Mouse (Mus musculus) small intestine, adult 2 months (tissue): ENCODE measurements around the gene Krtap5-1.
"Not testable (repeated sequence)": the region's sequence is repeated elsewhere in the genome, so short reads cannot be mapped to it uniquely, and the experiment has no call there.

ENCODE experiments used
- CTCF ChIP-seq: fragments of 200-500 bp; IDR thresholded peaks from 2 replicates; pipeline ENCODE4 v1.5.1; 2012; ENCODE audit warnings: low read depth, mild to moderate bottlenecking, control low read depth, inconsistent platforms, low read length, moderate library complexity, mixed read lengths; ENCODE audit not compliant: insufficient replicate concordance, insufficient read length; ENCODE audit errors: extremely low read depth
- POLR2A ChIP-seq: fragments of 200-500 bp; IDR thresholded peaks from 2 replicates; pipeline ENCODE4 v1.6.1; 2012; ENCODE audit warnings: low read depth, mild to moderate bottlenecking, control low read depth, inconsistent platforms, low read length, moderate library complexity

DNA sequence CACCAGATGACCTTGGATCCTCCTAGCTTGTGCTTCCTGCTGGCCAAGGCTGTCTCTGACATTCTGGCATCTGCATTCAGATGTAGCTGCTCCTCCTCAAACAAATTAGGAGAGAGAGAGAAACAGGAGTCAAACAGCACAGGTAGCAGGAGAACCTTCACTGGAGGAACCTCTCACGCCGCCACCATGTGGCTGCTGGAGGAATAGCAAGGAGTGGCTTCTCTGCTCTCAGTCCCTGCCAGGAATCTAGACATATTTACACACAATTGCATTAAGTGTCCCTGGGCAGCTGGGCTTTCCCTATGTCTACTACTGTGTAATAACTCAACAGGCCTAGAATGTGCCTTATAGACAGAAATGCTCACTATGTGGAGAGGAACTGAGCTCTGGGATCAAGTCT lies 3.1 kb downstream of the Krtap5-1 start:
- peak; percentile 49; the same call in 1 of the 2 replicates for TF ChIP-seq CTCF
- TF ChIP-seq POLR2A, result not testable (repeated sequence)
